Mouse (Mus musculus) inflammation-experienced regulatory T-cells (primary cell): ENCODE data around the gene Ugt2a2. TPM values are rescaled to one million over a fixed set of nuclear protein-coding genes. Genes with fewer than 3 reads are reported as not detected.

Experiments
- polyA plus RNA-seq, 2 experiments: library from polyadenylated mRNA; unstranded; fragments of 100-300 nt; shearing (Covaris generic); gene quantifications; one replicate each; pipeline ENCODE4 v1.2.1; 2017

Ugt2a2 gene
- not detected for polyA plus RNA-seq

DNA sequence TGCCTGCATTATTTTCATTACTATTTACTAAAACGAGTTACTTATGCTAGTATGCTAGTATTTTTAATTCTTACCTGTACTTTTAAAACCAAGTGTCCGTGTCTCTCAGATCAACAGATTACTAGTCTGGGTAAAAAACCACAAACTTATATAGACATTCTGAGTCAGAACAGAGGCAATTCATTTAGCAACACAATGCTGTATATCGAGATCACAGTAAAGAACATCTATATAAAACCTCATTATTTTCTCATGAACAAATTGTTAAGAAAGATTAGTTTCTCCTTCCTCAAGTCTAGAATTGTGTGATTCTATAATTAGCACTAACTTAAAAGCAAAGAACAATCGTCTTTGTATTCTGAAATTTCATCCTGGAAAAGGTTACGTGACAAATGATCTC, at the start of gene Ugt2a2:
TSS of gene Ugt2a2 (minus strand) at position 101 of the 400 bp plus-strand sequence.

DNA sequence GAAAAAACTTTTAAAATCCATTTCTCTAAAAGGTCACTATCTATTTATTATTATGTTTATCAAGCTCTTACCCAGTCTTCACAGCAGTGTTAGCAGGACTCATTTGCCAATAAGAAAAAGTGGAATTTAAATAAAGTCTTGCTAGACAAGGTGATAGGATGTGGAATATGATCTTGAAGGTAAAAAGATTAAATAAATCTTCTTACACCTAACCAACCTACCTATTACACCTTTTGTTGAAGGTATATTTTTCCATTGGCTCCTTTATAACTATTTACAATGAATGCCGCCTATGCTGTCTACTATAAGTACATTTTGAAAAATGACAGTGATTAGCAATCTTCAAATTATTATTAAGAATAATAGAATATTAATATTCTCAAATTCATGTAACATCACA, 8.7 kb upstream of the Ugt2a2 start, which contains the start of gene Ugt2a1:
TSS of gene Ugt2a1 (minus strand) at position 101 of the 400 bp plus-strand sequence.

DNA sequence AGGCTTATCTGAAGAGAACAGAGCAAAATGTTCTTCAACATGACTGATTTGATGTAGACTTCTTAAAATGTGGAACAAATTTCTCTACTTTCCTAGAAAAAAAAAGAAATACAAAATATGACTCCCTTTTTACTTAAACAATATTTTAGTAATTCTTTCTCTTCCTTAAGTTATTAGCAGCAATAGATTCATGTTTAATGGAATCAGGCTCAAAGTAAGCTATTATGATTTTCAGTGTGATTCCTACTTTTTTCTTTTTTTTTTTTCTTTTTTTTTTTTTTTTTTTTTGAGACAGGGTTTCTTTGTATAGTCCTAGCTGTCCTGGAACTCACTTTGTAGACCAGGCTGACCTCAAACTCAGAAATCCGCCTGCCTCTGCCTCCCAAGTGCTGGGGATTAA, 4.6 kb upstream of the Ugt2a2 start, which contains the start of gene Gm43638:
TSS of gene Gm43638 (minus strand) at position 101 of the 400 bp plus-strand sequence.

DNA sequence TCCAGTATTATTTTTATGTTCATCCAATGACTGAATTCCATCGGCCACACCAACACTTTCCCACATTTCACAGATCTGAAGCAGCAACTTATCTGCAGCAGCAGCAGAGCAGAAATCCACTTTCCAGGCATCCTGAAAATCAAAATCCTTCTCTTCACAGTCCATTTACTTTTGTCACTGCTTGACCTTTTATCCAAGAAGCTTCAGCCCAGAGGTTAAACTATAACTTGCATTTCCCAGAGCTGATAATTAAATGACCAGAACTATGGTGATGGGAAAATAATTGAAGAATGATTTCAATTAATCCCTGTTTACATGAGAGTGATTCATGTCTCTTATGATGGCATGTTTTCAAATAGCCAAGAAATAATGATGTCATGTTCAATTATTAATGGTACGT, 58.0 kb downstream of the Ugt2a2 start, which contains the start of gene Ugt2b38:
TSS of gene Ugt2b38 (minus strand) at position 163 of the 400 bp plus-strand sequence.

Other genes with a start within 250 kb of the Ugt2a2 start
- 1 to 10 TPM in 1 of 2 experiments, under 1 TPM in 1; 0.19 to 1.2 TPM for gene Ugt2b37, start 227.5 kb downstream of the Ugt2a2 start, polyA plus RNA-seq
- under 1 TPM in 1 of 2 experiments, not detected in 1; 0.87 TPM for gene Ugt2a3, start 145.1 kb downstream of the Ugt2a2 start, polyA plus RNA-seq
- gene Ugt2b38, start 58.1 kb downstream of the Ugt2a2 start, polyA plus RNA-seq, result not detected
- gene Gm43638, start 4.5 kb upstream of the Ugt2a2 start, polyA plus RNA-seq, result not detected
- gene Ugt2a1, start 8.6 kb upstream of the Ugt2a2 start, polyA plus RNA-seq, result not detected
- gene Sult1b1, start 55.9 kb upstream of the Ugt2a2 start, polyA plus RNA-seq, result under 1 TPM in 1 of 2 experiments, not detected in 1; 0.10 TPM
- under 1 TPM; 0.06 to 0.42 TPM for gene Sult1d1, start 86.8 kb upstream of the Ugt2a2 start, polyA plus RNA-seq
- under 1 TPM in 1 of 2 experiments, not detected in 1; 0.31 TPM for gene Sult1e1, start 109.3 kb upstream of the Ugt2a2 start, polyA plus RNA-seq
- gene Csn1s1, start 183.9 kb upstream of the Ugt2a2 start, polyA plus RNA-seq, result 1 to 10 TPM in 1 of 2 experiments, not detected in 1; 1.8 TPM
- gene Csn2, start 217.4 kb upstream of the Ugt2a2 start, polyA plus RNA-seq, result not detected